Mouse (Mus musculus) C2C12 (cell line): ENCODE measurements around the gene Ces2c.

Experiments used
- CEBPB ChIP-seq: IDR thresholded peaks from one replicate; pipeline ENCODE4 v1.6.1; 2011; ENCODE audit warnings: low read depth, mild to moderate bottlenecking, control low read depth, moderate library complexity
- CTCF ChIP-seq: IDR thresholded peaks from one replicate; pipeline ENCODE4 v1.5.1; 2011; ENCODE audit not compliant: control insufficient read depth, insufficient read depth, insufficient read length
- MAX ChIP-seq: IDR thresholded peaks from one replicate; pipeline ENCODE4 v1.6.1; 2011; ENCODE audit warnings: mild to moderate bottlenecking, control low read depth
- MYOD1 ChIP-seq: IDR thresholded peaks from one replicate; pipeline ENCODE4 v1.6.1; 2011; ENCODE audit warnings: low read depth; ENCODE audit not compliant: control insufficient read depth, insufficient read length
- MYOG ChIP-seq: IDR thresholded peaks from one replicate; pipeline ENCODE4 v1.6.1; 2011; ENCODE audit not compliant: control insufficient read depth, insufficient read length; ENCODE audit errors: extremely low read depth
- USF1 ChIP-seq: IDR thresholded peaks from one replicate; pipeline ENCODE4 v1.6.1; 2011; ENCODE audit warnings: low read depth, mild to moderate bottlenecking, control low read depth, moderate library complexity

DNA sequence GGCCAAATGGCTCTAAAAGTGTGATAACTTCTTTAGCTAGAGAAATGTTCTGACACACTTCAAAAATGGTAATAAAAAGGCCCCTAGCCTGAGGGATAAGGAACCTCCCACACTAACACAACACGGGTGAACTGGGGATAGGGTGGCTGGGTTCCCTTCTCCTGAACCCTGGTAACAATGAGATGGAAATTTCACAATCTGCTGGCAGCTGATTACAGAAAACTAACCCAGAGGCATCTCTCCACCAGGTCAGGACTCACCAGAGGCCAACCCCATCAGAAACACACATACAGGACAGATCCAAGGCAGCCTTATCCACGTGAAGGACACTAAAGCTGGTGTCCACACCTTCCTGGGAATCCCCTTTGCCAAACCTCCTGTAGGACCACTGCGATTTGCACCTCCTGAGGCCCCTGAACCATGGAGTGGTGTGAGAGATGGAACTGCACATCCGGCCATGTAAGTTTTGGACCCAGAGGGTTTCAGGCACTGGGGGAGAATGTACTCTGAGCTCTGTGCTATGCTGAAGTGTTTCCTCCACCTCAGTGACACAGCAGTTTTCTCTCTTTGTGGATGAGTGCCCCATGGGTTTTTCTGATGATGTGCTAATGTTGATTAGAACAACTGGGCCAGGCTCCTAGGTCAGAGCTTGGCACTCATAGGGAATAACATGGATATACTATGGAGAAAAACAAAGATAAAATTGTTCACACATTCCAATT lies 1.0 kb downstream of the Ces2c start:
- TF ChIP-seq CTCF = no peak
- no peak for TF ChIP-seq MAX
- no peak for TF ChIP-seq MYOD1
- TF ChIP-seq CEBPB = no peak
- TF ChIP-seq USF1 = no peak
- no peak for TF ChIP-seq MYOG
